Mouse (Mus musculus) CH12.LX (cell line): ENCODE results near the gene Rasgef1c. TPM values are rescaled to one million over a fixed set of nuclear protein-coding genes. Genes with fewer than 3 reads are reported as not detected.

Experiments used
- DNase-seq: peaks from one replicate; pipeline ENCODE4 v3.0.0-alpha.2; 2013; ENCODE audit errors: extremely low read depth
- H3K27ac ChIP-seq: 2 replicates; pipeline ENCODE4 v1.5.1; 2012; ENCODE audit warnings: low read depth, mild to moderate bottlenecking, control low read depth, moderate library complexity; ENCODE audit not compliant: insufficient read depth
- H3K27me3 ChIP-seq: replicated peaks from 2 replicates; pipeline ENCODE3; 2012; ENCODE audit warnings: inconsistent platforms
- H3K36me3 ChIP-seq, 2 experiments: replicated peaks in 1 of 2; 2 replicates each; pipeline versions ENCODE3 to v1.6.1; 2012; ENCODE audit warnings: inconsistent platforms in 1 of 2, low read length in 1 of 2, mild to moderate bottlenecking in 1 of 2, mixed read lengths in 1 of 2, moderate library complexity in 1 of 2; ENCODE audit not compliant: control insufficient read depth in 1 of 2, insufficient read depth in 1 of 2
- H3K4me1 ChIP-seq, 2 experiments: 2 replicates each; pipeline ENCODE4 v1.6.1; 2012; ENCODE audit warnings: inconsistent platforms in 1 of 2, moderate library complexity in 1 of 2; ENCODE audit not compliant: insufficient read depth in 2 of 2, control insufficient read depth in 1 of 2
- H3K4me2 ChIP-seq: 2 replicates; pipeline ENCODE4 v1.6.1; 2012; ENCODE audit warnings: low read depth, mild to moderate bottlenecking, control low read depth; ENCODE audit not compliant: poor library complexity, insufficient read depth, severe bottlenecking
- H3K4me3 ChIP-seq, 3 experiments: fragments of 150-350 bp in 1 of 3; sonication (generic) in 1 of 3; replicated peaks in 1 of 3; 2 replicates each; pipeline versions ENCODE3 to v1.5.1; 2011 to 2012; ENCODE audit warnings: low read depth in 2 of 3, low read length in 2 of 3, mild to moderate bottlenecking in 2 of 3, moderate library complexity in 2 of 3, control low read depth in 1 of 3, improper control_type of control experiment in 1 of 3, inconsistent platforms in 1 of 3, mixed read lengths in 1 of 3; ENCODE audit not compliant: poor library complexity in 1 of 3
- H3K79me2 ChIP-seq: replicated peaks from 2 replicates; pipeline ENCODE4 v1.6.1; 2012; ENCODE audit warnings: mild to moderate bottlenecking, moderate library complexity; ENCODE audit not compliant: control insufficient read depth, poor library complexity, insufficient read depth, severe bottlenecking; ENCODE audit errors: extremely low read depth
- H3K9ac ChIP-seq: 2 replicates; pipeline ENCODE4 v1.6.1; 2012; ENCODE audit warnings: low read depth, mild to moderate bottlenecking, control low read depth, moderate library complexity; ENCODE audit not compliant: insufficient read depth
- H3K9me3 ChIP-seq: replicated peaks from 2 replicates; pipeline ENCODE3; 2012; ENCODE audit warnings: low read length, inconsistent platforms, mixed read lengths
- BHLHE40 ChIP-seq: IDR thresholded peaks from 2 replicates; pipeline ENCODE4 v1.6.1; 2011; ENCODE audit warnings: mild to moderate bottlenecking, low read depth, low read length, improper control_type of control experiment
- CHD1 ChIP-seq: IDR thresholded peaks from 2 replicates; pipeline ENCODE4 v1.6.1; 2012; ENCODE audit warnings: low read depth, low read length, improper control_type of control experiment, inconsistent platforms
- CHD2 ChIP-seq: IDR thresholded peaks from 2 replicates; pipeline ENCODE4 v1.6.1; 2011; ENCODE audit warnings: low read length, improper control_type of control experiment
- CTCF ChIP-seq, 2 experiments: IDR thresholded peaks in 1 of 2; conservative IDR thresholded peaks in 1 of 2; 2 replicates each; pipeline ENCODE4 v1.5.1; 2011 to 2012; ENCODE audit warnings: low read depth in 2 of 2, low read length in 2 of 2, improper control_type of control experiment in 1 of 2, inconsistent platforms in 1 of 2, mild to moderate bottlenecking in 1 of 2, moderate library complexity in 1 of 2
- ETS1 ChIP-seq: conservative IDR thresholded peaks from 2 replicates; pipeline ENCODE4 v1.6.1; 2012; ENCODE audit warnings: low read depth, mild to moderate bottlenecking, inconsistent platforms, low read length, improper control_type of control experiment, moderate library complexity
- JUN ChIP-seq: IDR thresholded peaks from 2 replicates; pipeline ENCODE4 v1.6.1; 2011; ENCODE audit warnings: low read depth, mild to moderate bottlenecking, low read length, improper control_type of control experiment, moderate library complexity; ENCODE audit not compliant: insufficient read depth
- JUND ChIP-seq: conservative IDR thresholded peaks from 2 replicates; pipeline ENCODE4 v1.6.1; 2011; ENCODE audit warnings: low read depth, low read length, improper control_type of control experiment
- MAFK ChIP-seq: IDR thresholded peaks from 2 replicates; pipeline ENCODE4 v1.6.1; 2011; ENCODE audit warnings: low read length, improper control_type of control experiment; ENCODE audit not compliant: insufficient replicate concordance
- MAX ChIP-seq: IDR thresholded peaks from 2 replicates; pipeline ENCODE4 v1.6.1; 2011; ENCODE audit warnings: low read length, improper control_type of control experiment
- MEF2A ChIP-seq: IDR thresholded peaks from 2 replicates; pipeline ENCODE4 v1.6.1; 2014; ENCODE audit warnings: low read depth, mild to moderate bottlenecking, inconsistent platforms, low read length, improper control_type of control experiment, borderline replicate concordance
- MXI1 ChIP-seq: IDR thresholded peaks from 2 replicates; pipeline ENCODE4 v1.6.1; 2011; ENCODE audit warnings: mild to moderate bottlenecking, low read depth, low read length, improper control_type of control experiment
- MYC ChIP-seq: IDR thresholded peaks from 2 replicates; pipeline ENCODE4 v1.6.1; 2011; ENCODE audit warnings: low read depth, mild to moderate bottlenecking, improper control_type of control experiment, low read length
- NRF1 ChIP-seq: IDR thresholded peaks from 2 replicates; pipeline ENCODE4 v1.6.1; 2014; ENCODE audit warnings: low read depth, mild to moderate bottlenecking, inconsistent platforms, low read length, improper control_type of control experiment, moderate library complexity
- POLR2A ChIP-seq: IDR thresholded peaks from 2 replicates; pipeline ENCODE4 v1.6.1; 2011; ENCODE audit warnings: low read depth, mild to moderate bottlenecking, improper control_type of control experiment, low read length
- RAD21 ChIP-seq: IDR thresholded peaks from 2 replicates; pipeline ENCODE4 v1.6.1; 2011; ENCODE audit warnings: low read depth, mild to moderate bottlenecking, low read length, improper control_type of control experiment, moderate library complexity
- RCOR1 ChIP-seq: conservative IDR thresholded peaks from 2 replicates; pipeline ENCODE4 v1.6.1; 2012; ENCODE audit warnings: low read depth, mild to moderate bottlenecking, inconsistent platforms, low read length, improper control_type of control experiment
- SIN3A ChIP-seq: IDR thresholded peaks from 2 replicates; pipeline ENCODE4 v1.6.1; 2012; ENCODE audit warnings: low read length, improper control_type of control experiment, inconsistent platforms
- SMC3 ChIP-seq: IDR thresholded peaks from 2 replicates; pipeline ENCODE4 v1.6.1; 2011; ENCODE audit warnings: low read depth, low read length, improper control_type of control experiment
- TBP ChIP-seq: conservative IDR thresholded peaks from 2 replicates; pipeline ENCODE4 v1.6.1; 2011; ENCODE audit warnings: low read depth, low read length, improper control_type of control experiment
- TCF12 ChIP-seq: IDR thresholded peaks from 2 replicates; pipeline ENCODE4 v1.6.1; 2014; ENCODE audit warnings: low read depth, mild to moderate bottlenecking, inconsistent platforms, low read length, improper control_type of control experiment
- USF2 ChIP-seq: conservative IDR thresholded peaks from 2 replicates; pipeline ENCODE4 v1.6.1; 2011; ENCODE audit warnings: low read depth, low read length, improper control_type of control experiment
- ZC3H11A ChIP-seq: IDR thresholded peaks from 2 replicates; pipeline ENCODE4 v1.6.1; 2012; ENCODE audit warnings: low read depth, mild to moderate bottlenecking, inconsistent platforms, low read length, improper control_type of control experiment
- ZMIZ1 ChIP-seq: IDR thresholded peaks from 2 replicates; pipeline ENCODE4 v1.6.1; 2012; ENCODE audit warnings: low read depth, mild to moderate bottlenecking, inconsistent platforms, low read length, improper control_type of control experiment
- ZNF384 ChIP-seq: IDR thresholded peaks from 2 replicates; pipeline ENCODE4 v1.6.1; 2012; ENCODE audit warnings: low read depth, low read length, improper control_type of control experiment, inconsistent platforms
- dilution Hi-C: fragments of 300-500 bp; cut with MboI; formaldehyde crosslinking; loops from 2 replicates; pipeline ENCODE4 v1.14.3; 2020; ENCODE audit warnings: low sequenced_read_pairs; ENCODE audit not compliant: extremely low pct_unique_long_range_greater_than_20kb, extremely low pct_ligation_motif_present
- in situ Hi-C: fragments of 300-500 bp; cut with MboI; formaldehyde crosslinking; loops from 3 replicates; pipeline ENCODE4 v1.14.3; 2019; ENCODE audit warnings: low sequenced_read_pairs, low pct_ligation_motif_present, low pct_unique_long_range_greater_than_20kb, mixed read lengths
- polyA plus RNA-seq: library from polyadenylated mRNA; unstranded; fragments of >175 nt; gene quantifications from 2 replicates; pipeline ENCODE4 v1.2.1, GENCODE M21; 2012; ENCODE audit warnings: low read depth; ENCODE audit not compliant: insufficient read length
- total RNA-seq, 2 experiments: library from RNA; depleted of rRNA; stranded (reverse); fragments of 300-350 nt in 1 of 2; fragments of >200 nt in 1 of 2; gene quantifications; 2 replicates each; pipeline ENCODE4 v1.2.3; 2012 to 2014

Rasgef1c gene
- total RNA-seq (2012; rRNA removed) (not detected in 2 replicates), total RNA-seq (2014; rRNA removed) (not detected in 2 replicates), polyA plus RNA-seq (not detected in 2 replicates)

- DNase-seq: no peak
- TF ChIP-seq SMC3 (no peak), SIN3A (no peak), ZC3H11A (no peak), MAFK (no peak), CHD2 (no peak), CHD1 (no peak), TCF12 (no peak), JUND (no peak), MEF2A (no peak), CTCF (conservative IDR thresholded peaks at IDR 0.05 in 1 of 2, IDR thresholded peaks at IDR 0.05 in 1 of 2; ENCODE audit: low read depth in 2 of 2, low read length in 2 of 2) (no peak), USF2 (no peak), NRF1 (no peak), MAX (no peak), POLR2A (no peak), MYC (no peak), JUN (no peak), ETS1 (no peak)
- Histone ChIP-seq H3K4me1 (no peaks in the 10 kb centered on the region), H3K9me3 (peaks cover 11% of the 10 kb centered on the region), H3K36me3 (no peaks in the 10 kb centered on the region), H3K27me3 (peaks cover 45% of the 10 kb centered on the region), H3K27ac (no peak within 1 kb of the TSS), H3K9ac (no peak within 1 kb of the TSS), H3K4me3 (no peak within 1 kb of the TSS), H3K4me2 (no peak within 1 kb of the TSS), H3K79me2 (no peaks in the 10 kb centered on the region)
- dilution Hi-C loops: no loop called here
- in situ Hi-C loops: loop anchor here (5.0 kb wide), 1 partner anchor 60 kb away; no protein-coding TSS in a partner anchor
Measured at GRCm38 (mm10) chr11:49901659-49902458, at the start of gene Rasgef1c. Rasgef1c (plus strand) TSS chr11:49901835.

GRCm38 (mm10) chr11:49855144-49855543, 46.5 kb upstream of the Rasgef1c start:
- H3K4me3 ChIP-seq: no peak overlapping the region
- no peak for DNase-seq
- H3K79me2 ChIP-seq: no peaks in the 10 kb centered on the region
- H3K4me2 ChIP-seq: no peak overlapping the region
- H3K9ac ChIP-seq: no peak overlapping the region
- in situ Hi-C loops: no loop called here
- no peaks in the 10 kb centered on the region for H3K9me3 ChIP-seq
- peaks cover 2 to 12% of the 10 kb centered on the region in 2 experiments; a peak in 2 of 4 replicates for H3K4me1 ChIP-seq
- H3K27me3 ChIP-seq: no peaks in the 10 kb centered on the region
- dilution Hi-C loops: no loop called here
- peaks cover 8 to 44% of the 10 kb centered on the region in 2 experiments for H3K36me3 ChIP-seq
- H3K27ac ChIP-seq: no peak overlapping the region
- TF ChIP-seq BHLHE40 (no peak), NRF1 (no peak), RCOR1 (no peak), TBP (no peak), RAD21 (no peak), MXI1 (no peak), ZMIZ1 (no peak), ZNF384 (no peak), CTCF (conservative IDR thresholded peaks at IDR 0.05 in 1 of 2, IDR thresholded peaks at IDR 0.05 in 1 of 2; ENCODE audit: low read depth in 2 of 2, low read length in 2 of 2) (no peak)
